Mouse (Mus musculus): ENCODE results near the gene Eci1. TPM values are rescaled to one million over a fixed set of nuclear protein-coding genes. Genes with fewer than 3 reads are reported as not detected.

Eci1 gene
- polyA plus RNA-seq, 1 experiment from 2014 or later: 85.0 TPM

GRCm38 (mm10) chr17:24463374-24464133, 37.1 kb downstream of the Eci1 start:
- H3K36me3 ChIP-seq: no peaks in the 10 kb centered on the region
- H3K27ac ChIP-seq: no peak overlapping the region
- no peaks in the 10 kb centered on the region for H3K4me1 ChIP-seq
- no peaks in the 10 kb centered on the region for H3K9me3 ChIP-seq
- no peak for ATAC-seq (ENCODE audit: low FRiP score, low read depth)
- 62% methylated on average over 6 of the region's 6 CpGs for WGBS
- no peak overlapping the region for H3K4me3 ChIP-seq
- H3K27me3 ChIP-seq: no peaks in the 10 kb centered on the region
- no peak overlapping the region for H3K9ac ChIP-seq
- H3K4me2 ChIP-seq (replicated peaks): no peak overlapping the region

GRCm38 (mm10) chr17:24468636-24469246, 42.3 kb downstream of the Eci1 start:
- WGBS: 90% methylated on average over 5 of the region's 5 CpGs
- Histone ChIP-seq H3K4me3 (no peak overlapping the region), H3K4me2 (replicated peaks) (no peak overlapping the region), H3K9me3 (no peaks in the 10 kb centered on the region), H3K27me3 (no peaks in the 10 kb centered on the region), H3K27ac (no peak overlapping the region), H3K4me1 (peaks cover 27% of the 10 kb centered on the region), H3K36me3 (peaks cover 15% of the 10 kb centered on the region), H3K9ac (no peak overlapping the region)
- ATAC-seq (ENCODE audit: low FRiP score, low read depth): no peak

GRCm38 (mm10) chr17:24469336-24469909, 43.0 kb downstream of the Eci1 start:
- no peak for ATAC-seq (ENCODE audit: low FRiP score, low read depth)
- peak overlapping the region; percentile 67 for H3K9ac ChIP-seq
- H3K9me3 ChIP-seq: no peaks in the 10 kb centered on the region
- peak overlapping the region; percentile 100 for H3K4me2 ChIP-seq (replicated peaks)
- 19% methylated on average over 7 of the region's 7 CpGs for WGBS
- H3K36me3 ChIP-seq: peaks cover 22% of the 10 kb centered on the region
- H3K4me3 ChIP-seq: peak overlapping the region; percentile 85
- H3K27ac ChIP-seq: peak overlapping the region; percentile 78
- no peaks in the 10 kb centered on the region for H3K27me3 ChIP-seq
- H3K4me1 ChIP-seq: peaks cover 33% of the 10 kb centered on the region

- under 1% methylated on average over 71 of the region's 75 CpGs for WGBS
- H3K9ac ChIP-seq: peak within 1 kb of the TSS; percentile 92
- H3K36me3 ChIP-seq: peaks cover 28% of the 10 kb centered on the region
- ATAC-seq (ENCODE audit: low FRiP score, low read depth): peak; percentile 98
- no peaks in the 10 kb centered on the region for H3K27me3 ChIP-seq
- H3K4me3 ChIP-seq: peak within 1 kb of the TSS; percentile 85
- peak within 1 kb of the TSS; percentile 78 for H3K27ac ChIP-seq
- H3K4me1 ChIP-seq: peaks cover 33% of the 10 kb centered on the region
- no peaks in the 10 kb centered on the region for H3K9me3 ChIP-seq
- peak within 1 kb of the TSS; percentile 100 for H3K4me2 ChIP-seq (replicated peaks)
Observed at GRCm38 (mm10) chr17:24469910-24470602, 43.6 kb downstream of the Eci1 start, which contains the start of the genes E4f1 and Pgp. TSS of gene E4f1 (minus strand) at chr17:24470313. TSS of gene Pgp (plus strand) at chr17:24470392.

GRCm38 (mm10) chr17:24470701-24471527, 44.5 kb downstream of the Eci1 start:
- WGBS: under 1% methylated on average over 65 of the region's 68 CpGs
- Histone ChIP-seq H3K36me3 (peaks cover 37% of the 10 kb centered on the region), H3K9me3 (no peaks in the 10 kb centered on the region), H3K27me3 (no peaks in the 10 kb centered on the region), H3K4me1 (peaks cover 33% of the 10 kb centered on the region), H3K27ac (peak overlapping the region; percentile 69), H3K9ac (peak overlapping the region; percentile 92), H3K4me2 (replicated peaks) (peak overlapping the region; percentile 100), H3K4me3 (peak overlapping the region; percentile 85)
- no peak for ATAC-seq (ENCODE audit: low FRiP score, low read depth)

GRCm38 (mm10) chr17:24472512-24472911, 46.1 kb downstream of the Eci1 start:
- peak overlapping the region; percentile 100 for H3K4me2 ChIP-seq (replicated peaks)
- H3K4me3 ChIP-seq: no peak overlapping the region
- H3K9me3 ChIP-seq: no peaks in the 10 kb centered on the region
- WGBS: 72% methylated on average over 4 of the region's 4 CpGs
- H3K36me3 ChIP-seq: peaks cover 53% of the 10 kb centered on the region
- peaks cover 37% of the 10 kb centered on the region for H3K4me1 ChIP-seq
- peak overlapping the region; percentile 92; the same call in 1 of the 2 replicates for H3K9ac ChIP-seq
- H3K27ac ChIP-seq: no peak overlapping the region
- H3K27me3 ChIP-seq: no peaks in the 10 kb centered on the region
- ATAC-seq (ENCODE audit: low FRiP score, low read depth): no peak

GRCm38 (mm10) chr17:24473612-24474275, 47.3 kb downstream of the Eci1 start, which contains the start of gene Bricd5:
TSS of gene Bricd5 (plus strand) at chr17:24473884.
- H3K36me3 ChIP-seq: peaks cover 56% of the 10 kb centered on the region
- no peak for ATAC-seq (ENCODE audit: low FRiP score, low read depth)
- no peak within 1 kb of the TSS for H3K4me3 ChIP-seq
- H3K4me2 ChIP-seq (replicated peaks): peak within 1 kb of the TSS; percentile 100
- peak within 1 kb of the TSS; percentile 3; the same call in 1 of the 2 replicates for H3K9ac ChIP-seq
- H3K27me3 ChIP-seq: no peaks in the 10 kb centered on the region
- peaks cover 46% of the 10 kb centered on the region for H3K4me1 ChIP-seq
- peak within 1 kb of the TSS; percentile 65; the same call in 1 of the 2 replicates for H3K27ac ChIP-seq
- H3K9me3 ChIP-seq: no peaks in the 10 kb centered on the region
- WGBS: 80% methylated on average over 6 of the region's 6 CpGs

GRCm38 (mm10) chr17:24474557-24474956, 48.1 kb downstream of the Eci1 start:
- H3K27me3 ChIP-seq: no peaks in the 10 kb centered on the region
- H3K27ac ChIP-seq: peak overlapping the region; percentile 65; the same call in 1 of the 2 replicates
- no peaks in the 10 kb centered on the region for H3K9me3 ChIP-seq
- H3K4me2 ChIP-seq (replicated peaks): no peak overlapping the region
- H3K9ac ChIP-seq: no peak overlapping the region
- H3K4me3 ChIP-seq: no peak overlapping the region
- no peak for ATAC-seq (ENCODE audit: low FRiP score, low read depth)
- peaks cover 46% of the 10 kb centered on the region for H3K4me1 ChIP-seq
- peaks cover 56% of the 10 kb centered on the region for H3K36me3 ChIP-seq
- WGBS: 83% methylated on average over 5 of the region's 5 CpGs

- no peaks in the 10 kb centered on the region for H3K27me3 ChIP-seq
- no peak overlapping the region for H3K4me2 ChIP-seq (replicated peaks)
- H3K9ac ChIP-seq: no peak overlapping the region
- H3K36me3 ChIP-seq: peaks cover 56% of the 10 kb centered on the region
- H3K9me3 ChIP-seq: no peaks in the 10 kb centered on the region
- no peak overlapping the region for H3K27ac ChIP-seq
- no peak for ATAC-seq (ENCODE audit: low FRiP score, low read depth)
- H3K4me3 ChIP-seq: no peak overlapping the region
- H3K4me1 ChIP-seq: peaks cover 53% of the 10 kb centered on the region
- WGBS: 94% methylated on average over 6 of the region's 6 CpGs
Observed at GRCm38 (mm10) chr17:24475586-24475985, 49.1 kb downstream of the Eci1 start.

- no peaks in the 10 kb centered on the region for H3K9me3 ChIP-seq
- H3K4me2 ChIP-seq (replicated peaks): no peak overlapping the region
- H3K27me3 ChIP-seq: no peaks in the 10 kb centered on the region
- 92% methylated on average over 10 of the region's 10 CpGs for WGBS
- peaks cover 47% of the 10 kb centered on the region for H3K4me1 ChIP-seq
- H3K9ac ChIP-seq: no peak overlapping the region
- H3K27ac ChIP-seq: no peak overlapping the region
- ATAC-seq (ENCODE audit: low FRiP score, low read depth): no peak
- no peak overlapping the region for H3K4me3 ChIP-seq
- peaks cover 56% of the 10 kb centered on the region for H3K36me3 ChIP-seq
Observed at GRCm38 (mm10) chr17:24476022-24476776, 49.8 kb downstream of the Eci1 start.

Measured in limb, embryonic 13.5 days (tissue).